Mouse (Mus musculus) urinary bladder, postnatal 14 days (tissue): Measurements from ENCODE around the gene Chmp5.
"Not testable (repeated sequence)": the region's sequence is repeated elsewhere in the genome, so short reads cannot be mapped to it uniquely, and the experiment has no call there.

Source experiments
- DNase-seq: peaks from one replicate; pipeline ENCODE4 v3.0.0; 2021; ENCODE audit warnings: low spot score

Gene Chmp5

GRCm38 (mm10) chr4:40948160-40948708 is at the start of gene Chmp5, which contains the start of gene Bag1:
TSS of gene Chmp5 (plus strand) at chr4:40948407.
TSS of gene Bag1 (minus strand) at chr4:40948294.
- peak; percentile 99 for DNase-seq

GRCm38 (mm10) chr4:40898476-40899044 is 49.6 kb upstream of the Chmp5 start:
- peak; percentile 55 for DNase-seq

GRCm38 (mm10) chr4:40899264-40899663 is 48.9 kb upstream of the Chmp5 start:
- no peak for DNase-seq

- no peak for DNase-seq
These were observed 48.1 kb upstream of the Chmp5 start for GRCm38 (mm10) chr4:40900071-40900470.

GRCm38 (mm10) chr4:40900612-40901011 is 47.6 kb upstream of the Chmp5 start:
- DNase-seq: no peak

GRCm38 (mm10) chr4:40906298-40906697 is 41.9 kb upstream of the Chmp5 start:
- no peak for DNase-seq

- peak; percentile 67 for DNase-seq
These were observed 39.8 kb upstream of the Chmp5 start for GRCm38 (mm10) chr4:40908261-40908969.

GRCm38 (mm10) chr4:40914287-40914867 is 33.8 kb upstream of the Chmp5 start:
- DNase-seq: no peak

GRCm38 (mm10) chr4:40915947-40916346 is 32.3 kb upstream of the Chmp5 start:
- no peak for DNase-seq

GRCm38 (mm10) chr4:40916592-40917155 is 31.5 kb upstream of the Chmp5 start:
- DNase-seq: no peak

- DNase-seq: peak; percentile 15
These were observed 28.4 kb upstream of the Chmp5 start, which contains the start of gene Spink4 for GRCm38 (mm10) chr4:40919785-40920184. TSS of gene Spink4 (plus strand) at chr4:40920052.

GRCm38 (mm10) chr4:40920576-40920975 is 27.6 kb upstream of the Chmp5 start:
- no peak for DNase-seq

GRCm38 (mm10) chr4:40921288-40921687 is 26.9 kb upstream of the Chmp5 start:
- no peak for DNase-seq

GRCm38 (mm10) chr4:40923087-40923651 is 25.0 kb upstream of the Chmp5 start:
- DNase-seq: no peak

GRCm38 (mm10) chr4:40925568-40925967 is 22.6 kb upstream of the Chmp5 start:
- DNase-seq: no peak

- DNase-seq: no peak
These were observed 19.2 kb upstream of the Chmp5 start for GRCm38 (mm10) chr4:40929046-40929445.

- no peak for DNase-seq
These were observed 14.5 kb upstream of the Chmp5 start for GRCm38 (mm10) chr4:40933694-40934093.

- DNase-seq: not testable (repeated sequence)
These were observed 13.8 kb upstream of the Chmp5 start for GRCm38 (mm10) chr4:40934369-40934768.

GRCm38 (mm10) chr4:40936175-40936839 is 11.9 kb upstream of the Chmp5 start:
- peak; percentile 37 for DNase-seq

- DNase-seq: no peak
These were observed 9.4 kb upstream of the Chmp5 start for GRCm38 (mm10) chr4:40938793-40939192.

- DNase-seq: no peak
These were observed 4.6 kb upstream of the Chmp5 start for GRCm38 (mm10) chr4:40943651-40944050.
